Mouse (Mus musculus) adrenal gland, adult (tissue): ENCODE measurements around the gene Inpp1.

Experiments used
- DNase-seq, 2 experiments: peaks; one replicate each; pipeline ENCODE4 v3.0.0; 2022 to 2023; ENCODE audit warnings: low spot score in 1 of 2; ENCODE audit not compliant: inconsistent age in 2 of 2

Gene Inpp1

DNA sequence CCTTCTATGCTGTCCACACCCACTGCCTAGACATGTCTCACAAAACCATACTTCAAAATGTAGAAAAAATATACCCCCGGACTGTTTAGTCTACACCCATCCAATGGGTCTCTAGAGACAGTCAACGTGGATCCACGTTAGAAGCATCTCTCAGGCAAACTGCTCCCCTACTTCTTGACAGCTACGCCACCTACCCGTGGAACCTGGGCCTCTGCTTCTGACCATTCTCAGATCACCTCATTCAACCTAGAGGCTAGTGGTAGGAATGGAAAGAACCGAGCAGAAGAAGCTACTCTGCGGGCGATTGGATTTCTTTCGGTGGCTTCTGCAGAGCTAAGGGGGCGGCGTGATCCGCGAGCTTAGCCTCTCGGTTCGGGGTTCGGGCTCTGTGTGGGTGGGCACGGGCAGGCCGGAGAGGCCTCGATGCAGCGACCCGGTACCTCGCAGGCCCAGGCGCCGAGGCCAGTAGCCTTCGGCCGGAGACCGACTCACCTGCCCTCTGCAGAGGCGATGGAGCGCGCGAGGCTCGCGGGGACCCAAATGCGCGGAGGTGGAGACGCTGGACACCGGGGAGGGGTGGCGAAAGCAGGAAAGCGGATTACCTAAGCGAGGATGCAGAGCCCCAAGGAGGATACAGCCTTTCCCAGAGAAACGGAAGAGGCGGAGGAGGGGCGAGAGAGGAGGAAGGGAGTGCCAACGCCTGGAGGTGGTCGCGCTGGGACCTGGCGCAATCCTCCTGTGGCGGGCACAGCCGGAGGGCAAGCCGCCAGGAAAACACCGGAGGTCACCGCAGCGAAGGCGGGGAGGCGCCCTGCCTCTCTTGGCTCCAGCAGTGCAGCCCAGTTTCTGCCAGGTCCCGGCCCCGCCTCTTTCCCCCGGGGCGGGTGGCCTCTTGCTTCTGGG, at the start of gene Inpp1:
TSS of gene Inpp1 (minus strand) at position 779 of the 903 bp plus-strand sequence.
- DNase-seq = peak; percentile 90 to 97

DNA sequence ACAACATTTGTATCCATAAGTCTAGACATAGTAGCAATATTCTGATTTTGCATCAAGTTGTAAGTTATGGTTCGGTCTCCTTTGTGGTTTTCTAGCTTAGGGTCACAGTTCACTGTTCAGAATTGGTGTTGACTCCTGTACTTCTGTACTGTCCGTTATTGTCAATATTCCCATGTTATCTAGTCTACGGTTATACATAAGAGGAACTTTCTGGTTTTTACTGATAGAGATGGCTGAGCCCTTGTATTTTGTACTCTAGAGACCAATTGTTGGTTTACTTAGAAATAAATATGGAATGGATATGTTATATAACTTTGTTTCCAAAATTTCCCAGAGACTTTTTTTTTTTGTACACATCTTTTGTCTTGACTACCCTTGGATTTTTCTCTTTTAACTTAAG, 48.5 kb upstream of the Inpp1 start:
- no peak for DNase-seq

DNA sequence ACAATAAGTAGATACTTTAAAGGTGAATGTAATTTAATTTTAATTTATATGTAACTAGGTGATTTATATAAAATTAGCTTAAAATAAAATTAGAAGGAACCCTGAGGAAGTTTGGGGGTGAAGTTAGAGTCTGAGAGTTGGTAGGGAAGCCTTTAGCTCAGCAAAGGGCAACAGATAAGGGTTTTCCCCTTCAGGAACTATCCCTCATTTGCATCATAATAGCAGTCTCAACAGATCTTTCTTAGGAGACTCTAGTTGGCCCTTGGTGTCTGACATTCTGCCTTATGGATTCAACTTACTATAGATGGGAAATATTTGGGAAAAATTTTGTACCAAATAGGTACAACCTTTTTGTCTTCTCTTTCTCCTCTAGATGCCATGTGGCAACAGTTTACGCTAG, 46.7 kb upstream of the Inpp1 start:
- DNase-seq = no peak

DNA sequence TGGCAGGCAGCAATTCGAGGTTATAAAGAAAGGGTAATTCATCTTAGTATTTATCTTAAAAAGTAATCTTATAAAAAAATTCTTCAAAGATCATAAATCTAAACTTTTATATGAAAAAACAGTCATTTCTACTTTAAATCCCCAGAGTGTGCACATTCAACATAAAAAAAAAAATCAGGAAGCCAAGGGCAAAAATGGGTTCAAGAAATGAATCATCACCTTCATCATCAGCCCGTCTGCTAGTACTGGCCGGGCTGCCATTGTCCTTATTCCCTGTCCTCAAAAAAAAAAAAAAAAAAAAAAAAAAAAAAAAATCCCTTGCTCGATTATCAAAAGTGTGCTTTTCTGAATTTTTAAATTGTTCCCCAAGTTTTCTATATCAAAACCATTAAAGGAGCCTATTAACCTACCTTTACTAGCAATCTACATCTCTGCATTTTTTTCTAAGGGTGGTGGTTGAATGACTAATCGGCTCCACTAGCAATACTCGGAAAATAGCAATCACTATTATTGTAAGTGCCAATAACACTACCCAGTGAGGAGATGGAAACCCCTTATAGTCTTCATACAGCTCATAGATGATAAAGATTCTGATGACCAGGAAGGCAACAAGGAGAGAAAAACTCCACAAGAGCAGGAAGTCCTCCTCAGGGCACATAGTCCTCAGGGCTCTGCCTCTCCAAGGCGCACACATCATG, 38.6 kb upstream of the Inpp1 start:
- no peak for DNase-seq

DNA sequence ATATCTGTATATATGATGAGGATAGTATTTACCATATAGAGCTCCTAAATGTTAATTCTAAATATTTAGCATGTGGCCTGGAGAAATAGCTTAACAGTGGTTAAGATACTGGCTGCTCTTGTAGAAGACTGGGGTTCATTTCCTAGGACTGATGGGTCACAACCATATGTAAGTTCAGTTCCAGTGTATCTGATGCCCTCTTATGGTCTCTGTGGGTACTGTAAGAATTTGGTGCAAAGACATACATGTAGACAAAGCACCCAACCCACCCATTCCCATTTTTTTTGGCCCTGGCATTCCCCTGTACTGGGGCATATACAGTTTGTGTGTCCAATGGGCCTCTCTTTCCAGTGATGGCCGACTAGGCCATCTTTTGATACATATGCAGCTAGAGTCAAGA, 36.5 kb upstream of the Inpp1 start:
- DNase-seq = peak in 1 of 2 experiments; percentile 77

DNA sequence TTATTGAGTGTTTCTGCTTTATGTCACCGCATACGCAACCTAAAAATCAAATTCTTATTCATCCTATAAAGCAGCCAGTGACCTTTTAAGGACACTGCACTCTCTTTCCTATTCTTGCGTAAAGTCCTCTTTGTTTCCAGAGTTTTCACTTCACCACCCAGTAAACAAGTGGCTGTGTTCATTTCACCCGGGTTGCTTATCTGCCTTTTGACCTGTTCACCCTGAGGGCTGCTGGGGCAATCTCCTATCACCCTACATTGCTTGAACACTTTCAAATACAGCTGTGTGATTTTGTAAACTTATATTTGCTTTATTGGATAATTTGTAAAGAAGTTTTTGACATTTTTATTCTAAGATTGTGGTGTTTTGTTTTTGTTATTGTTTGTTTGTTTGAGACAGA, 31.9 kb upstream of the Inpp1 start:
- DNase-seq = no peak

DNA sequence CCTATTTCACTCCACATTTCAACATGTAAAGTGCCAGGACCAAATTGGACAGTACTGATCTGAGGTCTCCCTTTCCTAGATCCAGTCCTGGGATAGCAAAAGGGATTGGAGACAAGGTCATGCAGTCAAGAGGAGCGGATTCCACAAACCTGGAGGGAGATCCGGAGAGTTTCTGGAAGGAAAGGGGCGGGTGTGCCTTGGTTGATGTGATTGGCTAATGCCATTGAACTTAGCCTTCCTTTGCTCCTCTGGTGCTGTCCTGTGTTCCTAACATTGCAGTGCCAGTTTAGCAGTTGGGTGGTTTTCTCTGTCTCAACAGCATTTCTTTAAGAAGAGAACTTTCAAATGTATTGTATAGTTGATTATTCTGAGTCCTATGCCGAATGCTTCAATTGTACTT, 29.1 kb upstream of the Inpp1 start:
- peak in 1 of 2 experiments; percentile 34 for DNase-seq

DNA sequence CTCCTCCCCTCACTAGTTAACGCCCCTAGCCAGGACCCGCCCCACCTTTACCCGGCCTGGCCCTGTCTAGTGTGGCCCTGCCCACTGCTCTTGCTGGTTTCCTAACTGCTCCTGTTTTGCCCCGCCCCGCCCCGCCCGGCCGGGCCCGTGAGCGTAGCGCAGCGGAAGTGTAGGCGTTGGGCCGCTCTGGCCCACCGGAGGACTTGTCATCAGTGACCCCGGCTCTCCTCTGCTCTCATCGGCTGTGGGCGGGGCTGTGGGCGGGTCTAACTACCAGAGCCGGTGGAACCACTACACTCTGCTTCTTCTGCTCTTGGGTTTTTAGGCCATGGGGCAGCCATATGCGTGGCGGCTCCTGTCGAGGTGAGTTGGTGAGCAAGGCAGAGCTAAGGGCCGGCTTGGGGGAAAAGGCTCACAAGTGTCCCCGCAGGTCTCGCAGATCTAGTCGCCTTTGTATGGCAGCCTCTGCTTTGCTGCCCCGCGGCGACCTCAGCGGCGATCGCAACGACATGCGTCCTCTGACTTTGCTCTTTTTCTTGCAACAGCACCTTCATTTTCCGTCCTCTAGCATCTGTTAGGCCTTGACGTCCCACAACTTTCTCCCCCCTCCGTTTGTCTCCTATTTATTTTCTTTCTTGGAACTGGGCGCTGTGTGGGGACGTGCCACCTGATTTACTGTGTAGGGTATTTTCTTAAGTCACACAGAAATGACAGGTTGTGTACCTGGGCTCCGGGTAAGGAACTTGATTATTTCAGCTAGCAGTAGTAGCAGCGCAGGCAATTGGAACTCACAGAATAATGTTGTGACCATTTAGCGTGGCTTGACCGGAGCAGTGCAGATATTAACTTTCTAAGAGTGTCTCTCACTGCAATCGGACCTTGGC, 27.5 kb upstream of the Inpp1 start, which contains the start of gene Hibch:
TSS of gene Hibch (plus strand) at position 148 of the 884 bp plus-strand sequence.
- peak; percentile 100 for DNase-seq

DNA sequence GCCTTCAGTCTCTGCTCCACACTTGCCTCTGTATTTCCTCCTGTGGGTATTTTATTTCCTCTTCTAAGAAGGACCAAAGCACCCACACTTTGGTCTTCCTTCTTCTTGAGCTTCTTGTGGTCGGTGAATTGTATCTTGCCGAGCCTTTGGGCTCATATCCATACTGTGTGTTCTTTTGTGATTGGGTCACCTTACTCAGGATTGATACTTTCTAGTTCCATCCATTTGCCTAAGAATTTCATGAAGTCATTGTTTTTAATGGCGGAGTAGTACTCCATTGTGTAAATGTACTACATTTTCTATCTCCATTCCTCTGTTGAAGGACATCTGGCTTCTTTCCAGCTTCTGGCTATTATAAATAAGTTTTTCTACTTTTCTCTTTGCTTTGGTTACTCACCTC, 26.9 kb upstream of the Inpp1 start:
- DNase-seq = no peak

DNA sequence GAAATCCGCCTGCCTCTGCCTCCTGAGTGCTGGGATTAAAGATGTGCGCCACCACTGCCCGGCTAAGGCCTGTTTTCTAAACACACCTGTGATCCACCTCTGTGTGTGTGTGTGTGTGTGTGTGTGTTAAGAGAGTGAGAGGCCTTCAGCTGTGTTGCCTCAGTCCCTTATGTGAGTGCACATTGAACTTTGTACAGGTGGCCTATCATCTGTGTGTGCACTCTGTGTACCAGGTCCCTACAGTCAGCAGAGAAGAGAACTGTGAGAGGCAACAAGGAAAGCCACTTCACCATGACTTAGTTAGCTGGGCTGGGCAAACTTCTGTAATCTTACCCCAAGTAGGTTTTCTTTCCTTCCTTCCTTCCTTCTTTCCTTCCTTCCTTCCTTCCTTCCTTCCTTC, 21.6 kb upstream of the Inpp1 start:
- DNase-seq = no peak

DNA sequence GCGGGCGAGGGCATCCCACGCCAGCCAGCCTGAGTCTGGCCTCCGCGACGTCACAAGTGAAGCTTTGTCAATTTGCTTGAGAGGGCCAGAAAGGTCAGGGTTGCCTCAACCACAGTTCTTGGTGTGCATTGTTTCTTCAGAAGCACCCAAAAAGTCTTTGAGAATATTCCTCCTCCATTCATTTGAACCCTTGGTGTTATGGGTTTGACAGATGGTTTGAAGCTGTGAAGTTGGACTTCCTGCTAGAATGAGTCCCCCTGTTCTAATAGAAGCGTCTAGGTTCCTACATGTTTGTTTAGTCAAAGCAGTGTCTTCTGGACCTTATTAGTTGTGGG, 292 bp upstream of the Inpp1 start:
- no peak for DNase-seq

DNA sequence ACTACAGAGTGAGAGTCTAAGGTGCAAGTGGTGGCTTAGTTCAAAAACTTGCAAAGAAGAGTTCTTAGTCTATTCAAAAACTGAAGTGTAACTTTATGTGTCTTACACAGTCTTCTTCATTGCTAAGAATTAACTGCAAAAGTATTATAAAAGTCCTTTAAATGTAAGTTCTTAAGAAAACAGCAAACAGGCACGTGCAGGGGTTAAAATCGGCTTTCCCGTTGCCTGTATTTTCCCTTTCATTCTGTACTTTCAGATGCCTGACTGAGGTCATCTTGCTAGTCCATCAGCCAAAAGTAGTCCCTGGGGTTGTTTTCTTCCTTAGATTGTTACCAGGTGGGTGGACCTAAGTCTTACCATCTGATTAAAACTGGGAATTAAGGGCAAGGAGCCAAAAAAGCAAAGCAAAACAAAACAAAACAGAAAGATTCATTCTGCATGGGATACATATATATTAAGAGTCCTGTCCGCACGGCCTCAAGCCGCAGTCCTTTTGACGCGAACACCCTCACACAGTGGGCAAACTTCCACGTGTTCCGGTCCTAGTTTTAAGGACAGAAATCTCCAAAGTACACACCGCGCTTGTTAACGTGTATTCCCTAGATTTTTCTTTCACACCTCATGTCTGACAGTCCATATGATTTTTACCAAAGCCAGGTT, 1.1 kb downstream of the Inpp1 start:
- DNase-seq = peak in 1 of 2 experiments; percentile 70

DNA sequence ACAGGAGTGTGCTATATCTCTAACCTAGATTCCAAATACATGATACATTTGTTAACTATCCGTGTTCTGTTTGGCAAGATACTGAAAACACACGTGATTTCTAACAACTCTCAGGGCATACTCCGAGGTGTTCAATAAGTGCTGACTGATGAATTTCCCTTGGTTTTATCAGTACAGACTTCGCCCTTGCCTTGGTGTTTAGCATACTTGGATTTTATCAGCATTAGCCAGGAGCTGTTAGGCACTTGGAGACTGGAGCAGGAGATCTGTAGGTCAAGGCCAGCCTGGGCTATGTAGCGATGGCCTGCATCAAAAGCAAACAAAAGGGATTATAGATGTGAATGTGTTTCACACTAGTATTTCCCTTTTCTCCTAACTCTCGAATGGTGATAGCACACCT, 9.0 kb downstream of the Inpp1 start:
- peak in 1 of 2 experiments; percentile 52 for DNase-seq

DNA sequence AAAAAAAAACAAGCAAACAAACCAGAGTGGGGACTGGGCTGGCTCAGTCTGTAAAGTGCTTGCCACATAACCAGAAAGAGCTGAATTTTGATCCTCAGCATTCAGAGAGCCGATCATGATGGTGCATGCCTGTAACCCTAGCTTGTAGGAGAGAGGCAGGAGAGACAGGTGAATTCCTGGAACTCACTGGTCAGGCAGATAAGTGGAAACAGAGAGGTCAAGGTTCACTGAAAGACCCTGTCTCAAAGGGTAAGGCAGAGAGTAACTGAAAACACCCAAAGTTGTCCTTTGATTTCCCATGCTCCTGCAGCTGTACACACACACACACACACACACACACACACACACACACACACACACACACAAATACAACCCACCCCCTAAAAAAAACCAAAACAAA, 12.4 kb downstream of the Inpp1 start:
- DNase-seq = no peak

DNA sequence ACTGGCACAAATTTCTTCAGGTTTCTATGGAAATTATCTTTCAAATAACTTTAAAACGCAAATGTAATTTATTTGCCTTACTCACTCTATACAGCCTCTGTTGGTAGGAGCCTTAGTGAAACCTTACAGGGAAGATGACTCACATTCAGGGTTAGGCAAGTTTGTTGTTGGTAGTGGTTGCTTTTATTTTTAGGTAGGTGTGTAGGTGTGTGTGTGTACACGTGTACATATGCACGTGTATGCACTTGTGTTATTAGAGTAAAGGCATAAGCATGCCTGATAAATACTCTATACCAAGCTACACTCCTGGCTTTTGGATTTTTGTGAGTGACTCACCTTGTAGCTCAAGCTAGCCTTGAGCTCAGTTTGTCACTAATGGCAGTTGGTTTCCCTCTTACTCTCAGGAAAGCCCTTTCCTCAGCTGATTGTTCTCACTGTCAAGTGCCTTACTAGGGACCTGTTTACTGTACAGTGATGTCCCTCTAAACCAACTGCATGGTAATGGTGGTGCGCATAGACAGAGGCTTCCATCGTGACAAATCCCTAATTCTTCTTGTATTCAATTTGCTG, 15.0 kb downstream of the Inpp1 start:
- DNase-seq = peak in 1 of 2 experiments; percentile 73

DNA sequence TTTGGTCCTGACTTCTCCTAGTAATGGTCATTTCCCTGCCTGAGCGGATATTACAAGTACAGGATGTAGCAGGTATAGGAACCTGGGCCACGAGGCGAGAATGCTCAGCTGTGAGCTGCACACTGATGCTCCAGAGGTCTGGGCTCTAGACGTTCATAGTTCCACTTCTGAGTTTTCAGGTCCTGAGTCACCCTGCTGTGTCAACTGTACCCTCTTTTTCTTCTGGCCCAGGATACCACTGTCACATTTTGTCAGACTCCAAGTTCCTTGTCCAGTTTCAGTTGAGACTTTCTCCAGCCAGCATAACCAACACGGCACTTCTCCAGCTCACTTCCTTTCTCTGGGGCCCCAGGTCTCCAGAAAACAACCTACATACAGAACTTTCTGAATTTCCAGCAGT, 15.8 kb downstream of the Inpp1 start:
- peak in 1 of 2 experiments; percentile 42 for DNase-seq

DNA sequence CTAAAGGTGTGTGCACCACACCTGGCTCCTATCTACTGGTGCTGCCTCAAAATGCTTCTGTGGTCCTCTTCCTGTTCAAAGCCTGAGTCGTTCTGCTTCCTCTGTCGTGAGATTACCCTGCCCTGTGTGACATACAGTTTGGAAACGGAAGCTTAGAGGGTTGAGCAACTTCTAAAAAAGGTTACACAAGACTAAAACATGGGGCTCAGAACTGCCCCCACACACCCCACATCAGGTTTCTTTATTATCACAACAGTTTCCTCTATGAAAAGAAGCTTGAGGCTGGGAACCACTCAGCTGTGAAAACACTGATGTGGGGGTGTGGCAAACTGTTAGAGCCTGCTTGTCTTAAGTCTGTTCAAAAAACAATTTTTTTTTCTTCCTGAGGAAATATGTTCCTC, 17.1 kb downstream of the Inpp1 start:
- DNase-seq = peak in 1 of 2 experiments; percentile 57

DNA sequence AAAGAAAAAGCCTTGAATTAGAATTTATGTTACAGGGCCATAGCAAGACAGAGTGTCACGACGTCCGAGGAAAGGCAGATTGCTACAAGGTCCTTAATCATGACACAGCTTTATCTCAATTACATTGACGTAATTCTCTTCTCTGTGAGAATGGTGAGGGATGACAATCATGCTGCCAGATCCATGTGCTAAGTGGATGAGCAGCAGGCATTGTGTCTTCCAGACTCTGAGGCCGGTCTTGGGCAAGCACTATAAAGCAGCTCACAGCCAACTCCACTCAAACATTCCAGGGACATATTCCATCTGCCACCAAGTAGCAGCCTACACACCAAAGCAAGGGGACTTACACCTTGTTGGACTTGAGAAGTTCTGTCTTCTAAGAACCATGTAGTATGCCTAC, 17.7 kb downstream of the Inpp1 start:
- DNase-seq = no peak

DNA sequence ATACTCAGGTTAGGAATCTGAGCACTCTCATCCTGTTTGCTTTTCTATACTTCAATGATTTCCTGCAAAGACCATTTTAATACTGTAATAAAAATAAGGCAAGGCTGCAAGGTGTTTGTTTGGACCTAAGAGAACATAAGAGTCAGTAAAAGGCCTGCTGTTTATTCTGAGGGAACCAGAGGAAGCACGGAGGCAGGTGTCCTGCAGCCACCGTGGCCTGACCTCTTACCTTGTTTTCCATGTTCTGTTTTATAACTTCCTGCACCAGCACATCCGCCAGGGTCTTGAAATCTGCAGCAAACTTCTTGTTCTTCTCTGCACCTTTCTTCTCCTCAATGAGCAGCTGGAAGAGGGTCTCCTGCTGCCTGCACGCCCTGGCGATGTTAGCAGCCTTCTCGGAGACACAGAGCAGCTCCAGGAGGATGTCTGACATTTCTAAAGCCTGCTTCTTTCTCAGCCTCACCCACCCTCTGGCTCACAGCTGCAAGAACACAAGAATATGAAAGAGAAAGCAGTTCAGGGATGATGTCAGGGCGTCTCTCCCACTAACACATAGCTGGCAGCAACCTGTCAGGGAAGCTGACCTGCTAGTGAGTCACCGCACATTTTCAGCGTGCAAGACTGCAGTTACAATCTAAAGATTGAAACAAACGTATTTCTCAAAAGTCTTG, 18.3 kb downstream of the Inpp1 start:
- DNase-seq = peak; percentile 53 to 84

DNA sequence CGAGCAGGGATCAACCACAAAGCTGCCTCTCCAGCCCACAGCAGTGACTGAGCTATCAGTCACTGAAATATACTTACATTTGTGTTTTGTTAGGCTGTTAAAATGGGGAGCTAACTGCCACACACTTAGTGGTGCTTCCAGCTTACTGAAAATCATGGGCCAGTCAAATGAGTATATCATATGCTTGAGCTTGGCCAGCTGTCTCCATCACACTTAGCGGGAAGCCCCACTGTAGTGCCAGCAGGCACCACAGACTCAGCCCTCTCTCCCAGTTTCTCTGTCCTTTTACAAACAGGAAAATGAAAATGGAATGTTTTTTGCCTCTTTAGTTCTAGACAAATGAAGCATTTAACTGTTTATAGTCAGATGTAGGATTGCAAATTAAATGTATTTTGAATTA, 21.6 kb downstream of the Inpp1 start:
- no peak for DNase-seq
